Mouse (Mus musculus) G1E (cell line): ENCODE results near the gene Atxn7l1. TPM values are rescaled to one million over a fixed set of nuclear protein-coding genes. Genes with fewer than 3 reads are reported as not detected.

Experiments
- ATAC-seq: 2 replicates; pipeline ENCODE4 v1.8.0; 2016; ENCODE audit warnings: mild to moderate bottlenecking; ENCODE audit not compliant: insufficient number of reproducible peaks, poor library complexity, low FRiP score, severe bottlenecking; ENCODE audit errors: extremely low read depth
- DNase-seq: peaks from one replicate; pipeline ENCODE4 v3.0.0; 2012; ENCODE audit warnings: low spot score
- H3K27me3 ChIP-seq: 2 replicates; pipeline ENCODE4 v1.6.1; 2012; ENCODE audit warnings: mild to moderate bottlenecking, low read length, inconsistent platforms; ENCODE audit not compliant: insufficient read depth
- H3K36me3 ChIP-seq: replicated peaks from 2 replicates; pipeline ENCODE3; 2012; ENCODE audit warnings: mild to moderate bottlenecking, inconsistent platforms
- H3K4me1 ChIP-seq: 2 replicates; pipeline ENCODE4 v1.6.1; 2012; ENCODE audit warnings: low read depth, low read length, inconsistent platforms, mixed read lengths; ENCODE audit not compliant: insufficient read depth
- H3K4me3 ChIP-seq: 2 replicates; pipeline ENCODE4 v1.5.1; 2012; ENCODE audit warnings: low read depth, mild to moderate bottlenecking, inconsistent platforms, low read length, moderate library complexity, mixed read lengths
- H3K9me3 ChIP-seq: replicated peaks from 2 replicates; pipeline ENCODE4 v1.6.1; 2012; ENCODE audit warnings: inconsistent platforms
- CTCF ChIP-seq: IDR thresholded peaks from 2 replicates; pipeline ENCODE4 v1.5.1; 2012; ENCODE audit warnings: low read depth, low read length, inconsistent platforms, mixed read lengths
- GATA1 ChIP-seq: IDR thresholded peaks from 2 replicates; pipeline ENCODE4 v1.6.1; 2012; ENCODE audit warnings: borderline replicate concordance, low read length, inconsistent platforms, mixed read lengths
- GATA2 ChIP-seq: IDR thresholded peaks from 2 replicates; pipeline ENCODE4 v1.6.1; 2012; ENCODE audit warnings: low read depth, low read length, inconsistent platforms, borderline replicate concordance
- POLR2AphosphoS5 ChIP-seq: IDR thresholded peaks from 2 replicates; pipeline ENCODE4 v1.6.1; 2012; ENCODE audit warnings: low read depth, low read length, inconsistent platforms; ENCODE audit not compliant: insufficient replicate concordance
- TAL1 ChIP-seq: conservative IDR thresholded peaks from 2 replicates; pipeline ENCODE4 v1.6.1; 2012; ENCODE audit warnings: low read depth, low read length, inconsistent platforms, mixed read lengths
- polyA plus RNA-seq: library from polyadenylated mRNA; stranded (reverse); fragments of >175 nt; gene quantifications from 2 replicates; pipeline ENCODE4 v1.2.3, GENCODE M21; 2012
- total RNA-seq, 2 experiments: library from RNA; stranded (forward) in 1 of 2; stranded (reverse) in 1 of 2; fragments of 200-1000 nt in 1 of 2; fragments of >200 nt in 1 of 2; fragmentation: Nextera tagmentation in 1 of 2; gene quantifications; 2 replicates each; pipeline ENCODE4 v1.2.3; 2014 to 2017

The Atxn7l1 gene
- total and polyA plus RNA-seq, 3 experiments = 51.0 to 282 (median 56.6) TPM

GRCm38 (mm10) chr12:33277427-33277826 is 129.9 kb downstream of the Atxn7l1 start:
- TF ChIP-seq GATA2 (no peak), TAL1 (no peak), POLR2AphosphoS5 (no peak), GATA1 (no peak), CTCF (no peak)
- Histone ChIP-seq H3K27me3 (no peaks in the 10 kb centered on the region), H3K4me1 (peaks cover 7% of the 10 kb centered on the region; the same call in 1 of the 2 replicates), H3K4me3 (no peak overlapping the region), H3K9me3 (no peaks in the 10 kb centered on the region), H3K36me3 (peaks cover 3% of the 10 kb centered on the region)
- no peak for ATAC-seq
- DNase-seq = no peak

GRCm38 (mm10) chr12:33279159-33279558 is 131.7 kb downstream of the Atxn7l1 start:
- no peaks in the 10 kb centered on the region for H3K27me3 ChIP-seq
- DNase-seq (no peak), ATAC-seq (no peak)
- H3K9me3 ChIP-seq = no peaks in the 10 kb centered on the region
- TF ChIP-seq GATA1 = no peak
- TF ChIP-seq CTCF = no peak
- TF ChIP-seq GATA2 = no peak
- TF ChIP-seq POLR2AphosphoS5 = no peak
- no peak for TF ChIP-seq TAL1
- peaks cover 3% of the 10 kb centered on the region for H3K36me3 ChIP-seq
- H3K4me1 ChIP-seq = peaks cover 7% of the 10 kb centered on the region; the same call in 1 of the 2 replicates
- no peak overlapping the region for H3K4me3 ChIP-seq

- ATAC-seq (no peak), DNase-seq (no peak)
- Histone ChIP-seq H3K9me3 (no peaks in the 10 kb centered on the region), H3K27me3 (no peaks in the 10 kb centered on the region), H3K4me1 (peaks cover 7% of the 10 kb centered on the region; the same call in 1 of the 2 replicates), H3K4me3 (no peak overlapping the region), H3K36me3 (peaks cover 3% of the 10 kb centered on the region)
- TF ChIP-seq TAL1 (no peak), POLR2AphosphoS5 (no peak), CTCF (peak; percentile 96)
These were observed 133.3 kb downstream of the Atxn7l1 start for GRCm38 (mm10) chr12:33280805-33281204.

- ATAC-seq = no peak
These were observed 136.9 kb downstream of the Atxn7l1 start for GRCm38 (mm10) chr12:33284344-33284936.

GRCm38 (mm10) chr12:33285354-33285753 is 137.9 kb downstream of the Atxn7l1 start:
- Histone ChIP-seq H3K4me3 (no peak overlapping the region), H3K4me1 (no peaks in the 10 kb centered on the region; the same call in 1 of the 2 replicates), H3K36me3 (no peaks in the 10 kb centered on the region), H3K9me3 (no peaks in the 10 kb centered on the region), H3K27me3 (no peaks in the 10 kb centered on the region)
- DNase-seq (no peak), ATAC-seq (no peak)
- TF ChIP-seq POLR2AphosphoS5 = no peak
- no peak for TF ChIP-seq GATA1
- no peak for TF ChIP-seq GATA2
- TF ChIP-seq CTCF = no peak
- no peak for TF ChIP-seq TAL1

More at GRCm38 (mm10) chr12:33284344-33284936, 136.9 kb downstream of the Atxn7l1 start:
- no peak for DNase-seq
- H3K4me3 ChIP-seq = no peak overlapping the region
- H3K27me3 ChIP-seq = no peaks in the 10 kb centered on the region
- H3K36me3 ChIP-seq = no peaks in the 10 kb centered on the region
- H3K4me1 ChIP-seq = no peaks in the 10 kb centered on the region
- H3K9me3 ChIP-seq = no peaks in the 10 kb centered on the region
- TF ChIP-seq TAL1 (no peak), GATA2 (no peak), POLR2AphosphoS5 (no peak), CTCF (no peak), GATA1 (no peak)

GRCm38 (mm10) chr12:33285933-33286649 is 138.6 kb downstream of the Atxn7l1 start:
- Histone ChIP-seq H3K9me3 (no peaks in the 10 kb centered on the region), H3K4me3 (no peak overlapping the region), H3K36me3 (no peaks in the 10 kb centered on the region), H3K27me3 (no peaks in the 10 kb centered on the region), H3K4me1 (no peaks in the 10 kb centered on the region; the same call in 1 of the 2 replicates)
- TF ChIP-seq GATA2 (no peak), GATA1 (no peak), CTCF (no peak), TAL1 (no peak), POLR2AphosphoS5 (no peak)
- DNase-seq = no peak
- ATAC-seq = no peak
